Mouse (Mus musculus): ENCODE data around the gene Lgmn. TPM values are rescaled to one million over a fixed set of nuclear protein-coding genes. Genes with fewer than 3 reads are reported as not detected.

The Lgmn gene
- total and polyA plus RNA-seq, 3 experiments: 38.5 to 49.9 (median 42.6) TPM

DNA sequence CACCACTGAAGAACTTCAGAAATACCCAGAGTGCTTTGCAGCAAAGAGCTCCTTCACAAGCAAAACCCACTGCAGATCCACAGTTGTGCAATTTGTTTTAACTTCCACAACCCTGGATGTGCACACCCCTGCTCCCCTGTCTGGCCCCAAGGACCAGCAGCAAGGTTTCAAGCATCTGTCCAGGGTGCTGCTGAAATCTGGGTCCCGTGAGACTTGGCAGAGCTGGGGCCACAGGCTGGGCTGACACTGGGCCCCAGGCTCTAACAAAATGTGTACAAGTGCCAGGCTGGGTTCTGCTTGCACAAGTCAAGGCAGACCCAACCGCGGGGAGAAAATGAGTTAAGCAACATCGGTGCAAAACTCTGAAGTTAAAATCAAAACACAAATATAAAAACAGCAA lies 41.0 kb downstream of the Lgmn start:
- Histone ChIP-seq H3K9me3 (replicated peaks; ENCODE audit: low read length) (no peaks in the 10 kb centered on the region), H3K27me3 (replicated peaks) (no peaks in the 10 kb centered on the region), H3K4me3 (replicated peaks in 1 of 3; ENCODE audit: low read depth in 2 of 3, low read length in 2 of 3, poor library complexity in 1 of 3) (no peak overlapping the region), H3K36me3 (replicated peaks in 1 of 2; ENCODE audit: control insufficient read depth in 1 of 2, insufficient read depth in 1 of 2, low read length in 1 of 2) (peaks cover 51 to 94% of the 10 kb centered on the region in 2 experiments), H3K27ac (ENCODE audit: insufficient read depth, low read depth) (no peak overlapping the region), H3K4me2 (ENCODE audit: insufficient read depth, low read depth, poor library complexity, severe bottlenecking) (no peak overlapping the region), H3K79me2 (replicated peaks; ENCODE audit: control insufficient read depth, extremely low read depth, insufficient read depth, poor library complexity, severe bottlenecking) (no peaks in the 10 kb centered on the region), H3K4me1 (ENCODE audit: control insufficient read depth in 1 of 2, insufficient read depth in 2 of 2) (no peaks in the 10 kb centered on the region), H3K9ac (ENCODE audit: insufficient read depth, low read depth) (no peak overlapping the region)
- dilution Hi-C loops (cut with MboI; ENCODE audit: extremely low pct_ligation_motif_present, extremely low pct_unique_long_range_greater_than_20kb, low sequenced_read_pairs) (no loop called here), in situ Hi-C loops (cut with MboI; ENCODE audit: low pct_ligation_motif_present, low pct_unique_long_range_greater_than_20kb, low sequenced_read_pairs) (loop anchor here (5.0 kb wide), 1 partner anchor 54 kb away; no protein-coding TSS in a partner anchor)
- TF ChIP-seq RCOR1 (conservative IDR thresholded peaks at IDR 0.05; ENCODE audit: low read depth, low read length) (no peak), E2F4 (IDR thresholded peaks at IDR 0.05; ENCODE audit: insufficient replicate concordance, low read depth, low read length) (no peak), BHLHE40 (IDR thresholded peaks at IDR 0.05; ENCODE audit: low read depth, low read length) (no peak), ELF1 (IDR thresholded peaks at IDR 0.05; ENCODE audit: low read depth, low read length) (no peak)
- DNase-seq (ENCODE audit: extremely low read depth): no peak

DNA sequence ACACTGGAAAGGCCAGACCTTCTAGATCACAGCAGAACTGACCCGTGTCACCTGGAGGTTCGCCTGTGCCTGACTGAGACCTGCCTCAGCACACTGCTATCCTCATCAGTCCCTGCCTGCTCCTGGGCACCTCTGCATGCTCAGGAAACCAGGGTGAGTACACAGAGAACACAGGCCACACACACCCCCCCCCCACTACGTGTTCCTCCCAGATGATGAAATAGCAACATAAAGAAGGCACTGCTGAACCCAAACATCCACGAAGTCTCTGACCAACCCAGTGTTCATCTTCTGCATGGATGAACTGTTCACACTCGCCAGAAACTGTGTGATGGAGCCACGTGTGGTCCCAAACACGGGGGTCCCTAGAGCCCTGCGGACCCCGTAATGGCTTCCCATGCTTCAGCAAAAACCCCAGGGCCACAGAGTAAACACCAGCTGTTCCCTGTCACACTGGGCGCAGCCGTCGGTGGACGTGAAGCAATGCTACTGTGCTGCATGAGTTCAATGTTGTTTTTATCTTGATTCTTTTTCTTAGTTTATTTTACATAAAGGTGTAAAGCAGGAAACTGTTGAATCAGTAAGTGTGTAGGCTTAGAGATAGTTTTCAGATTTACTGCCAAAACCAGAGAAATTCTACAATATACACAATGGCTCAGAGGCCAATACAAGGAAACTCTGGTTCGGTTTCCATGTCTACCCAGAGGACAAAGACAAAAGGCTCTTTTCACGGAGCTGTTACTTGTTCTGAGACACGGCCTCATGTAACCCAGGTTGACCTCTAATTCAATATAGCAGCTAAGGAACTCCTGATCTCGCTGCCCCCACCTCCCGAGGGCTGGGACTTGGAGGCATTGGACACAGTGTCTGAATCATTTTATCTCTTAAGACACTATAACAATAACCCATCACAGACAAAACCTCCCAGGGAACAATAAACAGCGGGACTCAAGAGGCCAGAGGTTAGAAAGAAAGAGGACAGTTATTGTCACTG lies 43.3 kb downstream of the Lgmn start:
- in situ Hi-C loops (cut with MboI; ENCODE audit: low pct_ligation_motif_present, low pct_unique_long_range_greater_than_20kb, low sequenced_read_pairs): loop anchor here (5.0 kb wide), 1 partner anchor 56 kb away; no protein-coding TSS in a partner anchor
- DNase-seq (ENCODE audit: extremely low read depth): no peak

More for the DNA sequence above, 43.3 kb downstream of the Lgmn start:
- Histone ChIP-seq H3K79me2 (replicated peaks; ENCODE audit: control insufficient read depth, extremely low read depth, insufficient read depth, poor library complexity, severe bottlenecking) (no peaks in the 10 kb centered on the region), H3K27me3 (replicated peaks) (no peaks in the 10 kb centered on the region), H3K4me2 (ENCODE audit: insufficient read depth, low read depth, poor library complexity, severe bottlenecking) (no peak overlapping the region), H3K9ac (ENCODE audit: insufficient read depth, low read depth) (no peak overlapping the region), H3K4me3 (replicated peaks in 1 of 3; ENCODE audit: low read depth in 2 of 3, low read length in 2 of 3, poor library complexity in 1 of 3) (no peak overlapping the region), H3K27ac (ENCODE audit: insufficient read depth, low read depth) (no peak overlapping the region), H3K36me3 (replicated peaks in 1 of 2; ENCODE audit: control insufficient read depth in 1 of 2, insufficient read depth in 1 of 2, low read length in 1 of 2) (peaks cover 55 to 92% of the 10 kb centered on the region in 2 experiments), H3K4me1 (ENCODE audit: control insufficient read depth in 1 of 2, insufficient read depth in 2 of 2) (no peaks in the 10 kb centered on the region), H3K9me3 (replicated peaks; ENCODE audit: low read length) (no peaks in the 10 kb centered on the region)
- no peak for TF ChIP-seq NELFE (IDR thresholded peaks at IDR 0.05; ENCODE audit: low read depth, low read length)
- TF ChIP-seq MEF2A (IDR thresholded peaks at IDR 0.05; ENCODE audit: borderline replicate concordance, low read depth, low read length): no peak
- no peak for TF ChIP-seq PAX5 (IDR thresholded peaks at IDR 0.05; ENCODE audit: low read length)
- no peak for TF ChIP-seq E2F4 (IDR thresholded peaks at IDR 0.05; ENCODE audit: insufficient replicate concordance, low read depth, low read length)
- no peak for TF ChIP-seq MAFK (IDR thresholded peaks at IDR 0.05; ENCODE audit: insufficient replicate concordance, low read length)
- TF ChIP-seq BHLHE40 (IDR thresholded peaks at IDR 0.05; ENCODE audit: low read depth, low read length): no peak
- TF ChIP-seq CTCF (conservative IDR thresholded peaks at IDR 0.05 in 1 of 2, IDR thresholded peaks at IDR 0.05 in 1 of 2; ENCODE audit: low read depth in 2 of 2, low read length in 2 of 2): no peak
- TF ChIP-seq POLR2AphosphoS2 (IDR thresholded peaks at IDR 0.05; ENCODE audit: low read depth, low read length): no peak
- no peak for TF ChIP-seq ZKSCAN1 (IDR thresholded peaks at IDR 0.05; ENCODE audit: borderline replicate concordance, low read depth, low read length)
- TF ChIP-seq ETS1 (conservative IDR thresholded peaks at IDR 0.05; ENCODE audit: low read depth, low read length): no peak
- no peak for TF ChIP-seq ZC3H11A (IDR thresholded peaks at IDR 0.05; ENCODE audit: low read depth, low read length)
- TF ChIP-seq POLR2A (IDR thresholded peaks at IDR 0.05; ENCODE audit: low read depth, low read length): no peak
- no peak for TF ChIP-seq USF1 (IDR thresholded peaks at IDR 0.05; ENCODE audit: low read depth, low read length)
- TF ChIP-seq KAT2A (IDR thresholded peaks at IDR 0.05; ENCODE audit: insufficient replicate concordance, low read length): no peak
- no peak for TF ChIP-seq TCF12 (IDR thresholded peaks at IDR 0.05; ENCODE audit: low read depth, low read length)
- TF ChIP-seq GABPA (IDR thresholded peaks at IDR 0.05; ENCODE audit: insufficient replicate concordance, low read depth, low read length): no peak
- TF ChIP-seq NRF1 (IDR thresholded peaks at IDR 0.05; ENCODE audit: low read depth, low read length): no peak
- no peak for TF ChIP-seq MYC (IDR thresholded peaks at IDR 0.05; ENCODE audit: low read depth, low read length)
- no peak for TF ChIP-seq JUND (conservative IDR thresholded peaks at IDR 0.05; ENCODE audit: low read depth, low read length)
- TF ChIP-seq HCFC1 (IDR thresholded peaks at IDR 0.05; ENCODE audit: low read depth, low read length): no peak
- dilution Hi-C loops (cut with MboI; ENCODE audit: extremely low pct_ligation_motif_present, extremely low pct_unique_long_range_greater_than_20kb, low sequenced_read_pairs): no loop called here

All from CH12.LX (cell line).